Mouse (Mus musculus) lung, adult 18-20 months (tissue): ENCODE results near the gene Cbx3.
A peak's percentile ranks its signal among the peaks of the same experiment; 100 is the strongest.

Experiments used
- DNase-seq, 2 experiments: peaks; one replicate each; pipeline ENCODE4 v3.0.0; 2022; ENCODE audit warnings: mixed read lengths in 2 of 2

The Cbx3 gene

GRCm38 (mm10) chr6:51470311-51471178, at the start of gene Cbx3:
TSS of gene Cbx3 (plus strand) at chr6:51470360.
- peak; percentile 67 to 75 for DNase-seq

DNA sequence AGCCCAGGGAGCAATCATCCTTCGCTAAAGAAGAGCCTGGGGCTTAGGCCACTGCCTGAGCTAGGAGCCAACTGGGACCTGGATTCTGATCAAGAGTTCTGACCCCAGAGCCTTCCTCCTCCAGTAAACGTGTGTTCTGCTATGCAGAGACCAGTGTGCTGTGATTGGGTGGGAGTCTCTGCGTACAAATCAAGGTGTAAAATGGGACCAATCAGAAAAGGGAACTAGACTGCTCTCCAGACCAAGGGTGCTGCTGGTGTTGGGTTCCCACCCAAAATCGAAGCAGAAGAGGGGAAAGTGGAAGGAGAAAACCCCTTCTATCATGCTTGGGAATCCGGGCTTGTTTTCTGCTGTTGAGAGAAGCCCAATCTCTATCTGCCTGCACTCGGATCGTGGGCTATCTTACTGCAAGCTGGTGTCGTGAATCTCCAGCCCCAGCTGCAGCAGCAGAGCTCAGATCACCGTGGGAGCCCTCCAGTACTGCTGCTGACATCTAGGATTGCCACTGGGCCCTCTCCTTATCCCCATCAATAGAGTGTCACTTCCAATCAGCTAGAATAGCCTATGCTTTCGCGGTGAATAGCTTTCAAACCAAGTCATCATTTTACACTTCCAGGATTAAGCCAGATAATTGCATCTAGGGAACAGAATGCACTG, 46.6 kb upstream of the Cbx3 start:
- no peak for DNase-seq

DNA sequence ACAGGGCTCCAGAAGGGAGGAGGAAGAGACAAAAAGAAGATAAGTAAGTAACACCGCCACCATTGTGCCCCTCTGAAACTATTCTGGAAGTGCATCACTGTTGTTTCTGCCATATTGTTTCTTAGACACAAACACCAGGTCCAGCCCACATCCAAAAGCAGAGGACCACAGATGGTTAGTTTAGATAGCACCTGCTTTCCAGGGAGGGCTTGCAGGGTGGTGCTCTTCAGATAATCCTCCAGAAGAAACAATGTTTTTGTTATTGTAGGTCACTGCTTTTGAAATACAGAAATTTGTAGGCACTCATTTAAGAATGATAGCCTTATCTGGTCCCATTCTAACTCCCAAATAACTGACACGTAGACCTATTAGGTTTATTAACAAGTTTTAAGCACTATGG, 45.6 kb upstream of the Cbx3 start:
- no peak for DNase-seq

DNA sequence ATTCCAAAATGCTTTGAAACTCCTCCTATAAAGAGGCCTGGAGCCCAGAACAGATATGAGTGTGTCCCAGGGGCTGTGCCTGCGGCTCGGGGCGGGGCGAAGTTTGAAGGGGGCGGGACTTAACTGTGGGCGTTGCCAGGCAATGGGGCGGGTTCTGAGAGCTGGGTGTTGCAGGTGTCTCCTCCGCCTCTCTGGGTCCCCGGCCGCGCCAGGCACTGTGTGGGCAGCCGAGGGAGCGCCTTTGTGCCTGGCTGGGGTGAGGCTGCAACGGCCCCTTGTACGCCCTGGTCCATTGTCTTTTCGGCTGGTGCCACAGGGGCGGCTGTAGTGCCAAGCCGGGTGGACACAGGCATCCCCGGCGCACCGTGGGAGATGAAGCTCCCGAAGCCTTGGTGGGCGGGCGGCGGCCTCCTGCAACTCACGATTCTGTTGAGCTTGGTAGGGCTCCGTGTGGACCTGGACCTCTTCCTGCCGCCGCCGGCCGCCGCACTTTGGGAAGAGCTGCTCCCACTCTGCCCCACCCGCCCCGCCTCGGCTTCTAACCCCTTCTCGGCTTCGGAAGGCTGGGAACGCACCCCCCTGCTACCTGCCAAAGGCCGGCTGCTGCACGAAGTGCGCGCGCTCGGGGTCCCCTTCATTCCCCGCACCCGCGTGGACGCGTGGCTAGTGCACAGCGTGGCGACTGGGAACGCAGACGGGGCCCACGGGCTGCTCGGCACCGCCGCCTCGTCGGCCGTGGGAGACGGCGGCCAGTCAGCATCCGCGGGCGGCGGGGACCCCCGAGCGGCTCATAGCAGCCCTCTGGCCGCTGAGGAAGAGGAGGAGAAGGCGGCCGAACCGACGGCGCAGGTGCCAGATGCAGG, 37.4 kb upstream of the Cbx3 start, which contains the start of gene Nfe2l3:
Gene Nfe2l3, plus strand, starts transcription at position 136 of the 863 bp plus-strand sequence.
- DNase-seq = peak; percentile 60 to 76

GRCm38 (mm10) chr6:51434270-51434669, 35.9 kb upstream of the Cbx3 start:
- no peak for DNase-seq

GRCm38 (mm10) chr6:51437665-51438064, 32.5 kb upstream of the Cbx3 start:
- peak in 1 of 2 experiments; percentile 52 for DNase-seq

DNA sequence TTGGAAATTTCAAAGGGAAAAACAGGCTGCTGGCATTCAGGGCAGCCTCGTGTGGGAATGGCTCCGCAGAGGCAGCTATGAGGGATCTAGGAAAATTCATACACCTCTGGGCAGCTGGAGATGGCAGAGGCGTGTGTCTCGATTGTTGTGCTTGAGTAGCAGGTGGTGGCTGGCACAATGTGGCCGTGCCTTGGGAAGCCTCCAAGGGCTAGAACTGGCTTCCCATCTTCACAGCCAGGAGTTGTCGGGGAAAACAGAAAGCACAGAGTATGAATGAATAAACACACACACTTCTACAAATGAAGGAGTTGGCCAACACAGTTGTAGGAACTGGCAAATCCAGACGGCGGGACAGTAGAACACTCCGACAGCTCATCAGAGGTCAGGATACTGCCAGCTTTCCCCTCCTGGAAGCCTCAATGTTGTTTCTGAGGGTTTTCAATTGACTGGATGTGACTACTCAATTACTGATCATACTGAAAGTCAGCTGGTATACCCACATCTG, 31.3 kb upstream of the Cbx3 start:
- DNase-seq = no peak

DNA sequence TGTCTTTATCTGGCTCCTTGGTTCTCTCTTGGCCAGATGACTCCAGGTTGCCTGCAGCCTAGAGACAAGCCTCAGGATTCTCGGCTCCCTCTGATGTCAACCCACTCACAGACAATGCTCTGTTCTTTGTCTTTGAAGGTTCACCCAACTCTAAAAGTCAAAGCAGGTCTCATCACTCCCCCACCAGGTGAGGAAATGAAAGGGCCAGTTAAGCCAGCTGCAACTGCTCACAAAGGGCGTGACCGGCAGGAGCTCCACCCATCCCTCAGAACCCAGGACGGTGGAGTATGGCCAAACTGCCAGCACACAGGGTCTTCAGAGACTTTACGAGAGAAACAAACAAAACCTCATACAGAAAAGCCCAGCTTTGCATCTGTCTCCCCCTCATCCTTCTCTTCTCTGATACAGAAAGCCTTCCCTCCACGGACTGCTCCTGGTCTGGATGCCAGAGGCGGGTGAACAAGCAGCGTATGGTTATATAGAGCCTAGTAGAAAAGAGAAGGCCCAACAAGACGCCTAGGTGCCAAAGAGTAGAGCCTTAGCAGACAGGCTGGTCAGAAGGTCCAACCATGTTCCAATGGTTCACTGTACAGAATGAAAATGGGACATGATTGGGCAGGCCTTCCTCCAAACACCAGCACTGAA, 27.8 kb upstream of the Cbx3 start:
- no peak for DNase-seq

GRCm38 (mm10) chr6:51452927-51453503, 17.1 kb upstream of the Cbx3 start:
- no peak for DNase-seq

DNA sequence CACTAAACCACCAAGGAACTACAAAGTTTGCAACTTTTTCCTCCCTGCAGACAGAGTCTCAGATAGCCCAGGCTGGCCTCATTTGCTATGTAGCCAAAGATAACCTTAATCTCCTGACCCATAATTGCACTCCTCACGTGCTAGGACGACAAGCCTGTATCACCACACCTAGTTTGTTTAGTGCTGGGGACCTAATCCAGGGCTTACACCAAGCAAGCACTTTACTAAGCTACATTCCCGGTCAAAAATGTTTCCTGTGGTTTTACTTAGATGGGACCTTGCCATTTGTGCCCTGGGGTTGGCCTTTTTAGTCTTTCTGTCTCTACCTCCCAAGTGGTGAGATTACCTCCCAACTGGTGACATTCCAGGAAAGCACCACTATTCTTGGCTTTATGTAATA, 15.2 kb upstream of the Cbx3 start:
- DNase-seq = no peak

DNA sequence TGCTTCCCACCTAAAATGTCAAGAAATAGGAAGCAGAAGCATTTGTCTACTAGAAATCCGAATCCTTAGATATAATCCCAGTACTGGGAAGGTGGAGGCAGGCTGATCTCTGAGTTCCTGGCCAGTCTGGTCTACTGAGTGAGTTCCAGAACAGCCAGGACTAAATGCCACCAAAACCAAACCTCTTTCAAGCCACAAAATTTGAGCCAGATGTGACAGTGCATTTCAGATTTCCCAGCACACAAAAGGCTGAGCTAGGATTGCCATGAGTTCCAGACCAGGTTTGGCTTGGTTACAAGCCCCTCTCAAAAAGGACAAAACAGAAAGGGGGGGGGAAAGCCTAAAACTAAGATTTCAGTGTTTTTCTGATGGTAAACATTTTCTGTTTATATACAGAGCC, 14.0 kb upstream of the Cbx3 start:
- DNase-seq = no peak

DNA sequence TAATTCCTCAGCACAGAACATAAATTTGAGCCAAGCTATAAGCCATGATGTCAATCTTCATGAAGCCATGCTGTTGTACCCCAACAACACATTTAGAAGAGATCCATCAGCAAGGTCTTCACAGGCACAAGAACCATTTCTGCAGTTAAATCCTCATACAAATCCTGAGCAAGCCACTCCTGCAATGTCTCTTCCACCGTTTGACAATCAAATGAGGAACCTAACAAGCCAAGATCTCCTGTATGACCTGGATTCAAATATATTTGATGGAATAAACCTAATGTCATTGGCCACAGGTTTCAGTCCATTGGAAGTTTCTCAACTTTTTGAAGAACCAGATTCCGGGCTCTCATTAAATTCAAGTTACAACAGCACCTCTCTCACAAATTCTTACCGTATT, 12.9 kb upstream of the Cbx3 start:
- DNase-seq = no peak

DNA sequence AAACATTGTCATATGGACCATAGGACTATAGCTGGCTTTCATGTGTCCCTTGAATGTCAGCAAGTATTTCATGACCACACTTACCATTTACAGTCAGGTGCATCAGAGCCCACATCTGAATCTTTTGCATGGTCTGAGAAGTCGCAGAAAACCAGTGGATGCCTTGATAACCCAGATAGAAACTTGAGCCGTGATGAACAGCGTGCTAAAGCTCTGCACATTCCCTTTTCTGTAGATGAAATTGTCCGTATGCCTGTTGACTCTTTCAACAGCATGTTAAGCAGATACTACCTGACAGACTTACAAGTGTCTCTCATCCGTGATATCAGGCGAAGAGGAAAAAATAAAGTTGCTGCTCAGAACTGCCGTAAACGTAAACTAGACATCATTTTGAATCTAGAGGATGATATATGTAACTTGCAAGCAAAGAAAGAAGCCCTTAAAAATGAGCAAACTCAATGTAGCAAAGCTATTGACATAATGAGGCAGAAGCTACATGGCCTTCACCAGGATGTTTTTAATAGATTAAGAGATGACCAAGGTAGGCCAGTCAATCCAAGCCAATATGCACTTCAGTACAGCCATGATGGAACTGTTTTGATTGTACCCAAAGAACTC, 12.3 kb upstream of the Cbx3 start:
- no peak for DNase-seq

- no peak for DNase-seq
Measured at GRCm38 (mm10) chr6:51458925-51459312, 11.2 kb upstream of the Cbx3 start.

- no peak for DNase-seq
Measured at GRCm38 (mm10) chr6:51459313-51460020, 10.7 kb upstream of the Cbx3 start.

GRCm38 (mm10) chr6:51460021-51460360, 10.2 kb upstream of the Cbx3 start:
- no peak for DNase-seq

DNA sequence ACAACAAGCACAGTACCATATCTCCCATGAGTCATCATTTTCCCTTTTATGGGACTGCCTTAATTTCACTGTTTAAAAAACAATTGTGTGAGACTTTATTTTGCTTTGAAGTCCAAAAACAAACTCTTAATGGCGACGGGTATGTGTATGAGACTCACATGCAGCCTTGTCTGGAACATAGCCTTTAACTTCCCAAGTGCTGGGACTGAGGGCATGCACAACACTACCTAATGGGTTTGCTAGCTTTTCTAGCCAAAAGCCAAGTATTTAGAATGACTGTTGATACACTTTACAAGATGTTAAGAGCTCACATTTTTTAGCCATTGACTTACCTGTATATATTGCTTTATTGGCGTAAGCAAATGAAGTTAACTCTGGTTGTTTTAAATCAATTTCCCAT, 9.8 kb upstream of the Cbx3 start:
- no peak for DNase-seq

- no peak for DNase-seq
Measured at GRCm38 (mm10) chr6:51467649-51468048, 2.5 kb upstream of the Cbx3 start.

DNA sequence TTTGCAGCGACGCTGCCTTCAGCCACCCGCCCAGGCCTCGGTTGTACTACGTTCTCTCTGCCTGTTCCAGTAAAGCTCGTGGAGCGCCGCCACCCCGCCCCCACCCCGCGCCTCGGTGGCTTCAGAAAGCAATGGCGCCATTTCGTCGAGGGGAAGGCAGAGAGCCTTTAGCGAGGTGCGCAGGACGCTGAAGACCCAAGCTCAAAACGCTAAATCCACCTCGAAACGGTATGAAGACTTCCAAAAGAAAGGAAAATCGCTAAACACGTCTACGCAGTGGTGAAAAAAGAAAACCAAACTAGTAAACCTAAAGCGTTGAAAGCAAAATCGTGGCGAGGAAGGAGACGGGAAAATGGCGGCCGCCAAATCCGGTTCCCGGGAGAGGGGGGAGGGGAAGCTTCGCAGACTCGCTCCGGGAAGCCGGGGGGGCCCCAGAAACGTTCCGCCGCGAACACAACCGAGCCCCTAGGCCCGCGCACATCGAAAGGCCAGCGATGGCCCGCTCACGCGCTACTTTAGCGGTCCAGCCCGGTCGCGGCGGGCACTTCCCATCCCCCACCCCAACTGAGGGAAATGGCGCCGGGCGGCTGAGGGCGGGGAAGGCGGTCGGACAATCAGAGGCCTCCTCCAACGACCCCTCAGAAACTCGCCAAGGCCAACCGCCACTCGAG, 1.1 kb upstream of the Cbx3 start:
- peak; percentile 70 to 71 for DNase-seq

DNA sequence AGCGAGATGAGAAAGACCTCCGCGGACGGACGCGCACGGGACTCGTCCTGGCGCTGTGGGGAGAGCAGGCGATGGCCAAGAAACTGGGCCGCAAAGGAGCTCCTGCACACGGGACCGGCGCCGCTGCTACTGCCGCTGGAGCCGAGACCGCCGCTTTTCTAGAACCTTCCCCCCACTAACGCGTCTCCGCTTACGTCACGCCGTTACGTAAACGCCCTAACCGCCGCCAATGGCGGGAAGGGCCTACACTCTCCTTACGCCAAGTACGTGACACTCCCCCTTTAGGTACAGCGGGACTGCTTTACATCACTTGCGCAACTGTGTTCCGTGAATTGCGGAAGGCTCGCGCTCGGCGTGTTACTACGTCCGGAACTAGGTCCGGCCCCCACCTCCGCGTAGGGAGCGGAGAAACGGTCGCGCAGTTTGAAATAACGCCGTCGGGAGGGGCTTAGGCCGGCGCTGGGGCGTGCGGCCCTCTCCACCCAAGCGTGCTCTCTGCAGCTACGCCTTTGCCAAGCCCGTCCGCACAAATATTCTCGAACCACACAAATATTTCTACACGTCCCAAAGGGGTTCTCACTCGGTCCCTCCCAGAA, 347 bp upstream of the Cbx3 start, which contains the start of gene Hnrnpa2b1:
Gene Hnrnpa2b1, minus strand, starts transcription at position 180 of the 596 bp plus-strand sequence.
- DNase-seq = peak; percentile 98
